Comparison of ENCODE assay signal across 14 mouse cellular contexts in the genomic region with DNA sequence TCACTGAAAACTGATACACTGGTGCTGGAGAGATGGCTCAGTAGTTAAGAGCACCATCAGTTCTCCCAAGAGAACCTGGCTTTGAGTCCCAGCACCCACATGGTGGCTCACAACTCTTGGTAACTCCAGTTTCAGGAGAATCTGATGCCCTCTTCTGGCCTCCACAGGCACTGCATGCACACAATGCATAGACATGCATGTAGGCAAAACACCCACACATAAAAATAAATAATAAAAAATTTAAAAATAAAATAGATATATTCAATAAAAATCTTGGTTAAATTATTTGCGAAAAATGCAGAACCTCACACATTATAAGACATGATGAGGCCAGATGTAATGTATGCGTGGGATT.
A peak's percentile ranks its signal among the peaks of the same experiment; 100 is the strongest.
DNase-seq lines count a peak whose midpoint lies in the region; ATAC-seq and TF ChIP-seq lines count a peak whose summit lies in the region.
"Had no signal": no experiment of that assay in that cellular context is flagged by ENCODE, and none has a peak within 500 bp of the region (broad histone marks: within the 10 kb centered on the region; RNA-seq: fewer than 3 reads in every experiment).

No protein-coding gene starts in this region.

- WGBS in midbrain, postnatal 0 days: 94% methylated on average over 2 of the region's 2 CpGs
- WGBS in midbrain, embryonic 10.5 days: 91% methylated on average over 2 of the region's 2 CpGs
- WGBS in small intestine, adult 2 months: 97% methylated on average over 2 of the region's 2 CpGs

- TF ChIP-seq RAD21 in MEL (IDR thresholded peaks at IDR 0.05; ENCODE audit: low read depth, low read length): peak; percentile 5

- no peak overlapping the region for H3K4me2 ChIP-seq in midbrain, postnatal 0 days (ENCODE audit: low read depth, low read length, poor library complexity, severe bottlenecking)
- H3K4me2 ChIP-seq: neural tube, embryonic 15.5 days had no signal

- DNase-seq in kidney, postnatal 10 days: peak; percentile 50
- DNase-seq in kidney, postnatal 25 days: no peak
- DNase-seq in midbrain, postnatal 0 days (ENCODE audit: low spot score): no peak
- no peak for DNase-seq in midbrain, embryonic 10.5 days (ENCODE audit: low spot score)
- DNase-seq in MEL (ENCODE audit: low read depth, low spot score): peak; percentile 34
- DNase-seq in right cerebral cortex, postnatal 4 days: no peak
- DNase-seq: cerebellum, adult 2 months; embryo, embryonic 11 days; kidney, adult 18-20 months had no signal

- TF ChIP-seq CTCF in midbrain, postnatal 0 days (IDR thresholded peaks at IDR 0.05): peak; percentile 31
- peak in 2 of 3 experiments; percentile 22 to 36; a peak in 3 of 6 replicates for TF ChIP-seq CTCF in MEL (IDR thresholded peaks at IDR 0.05 in 2 of 3, conservative IDR thresholded peaks at IDR 0.05 in 1 of 3; ENCODE audit: control insufficient read depth in 1 of 3, insufficient read depth in 1 of 3, low read depth in 2 of 3, low read length in 3 of 3, poor library complexity in 1 of 3, severe bottlenecking in 1 of 3)
- peak; percentile 26; the same call in 1 of the 2 replicates for TF ChIP-seq CTCF in small intestine, adult 2 months (IDR thresholded peaks at IDR 0.05; ENCODE audit: extremely low read depth, insufficient read length, insufficient replicate concordance, low read depth, low read length)

- no peak for TF ChIP-seq POLR2A in MEL (IDR thresholded peaks at IDR 0.05; ENCODE audit: control insufficient read depth in 1 of 2, insufficient read depth in 1 of 2, low read depth in 1 of 2, low read length in 2 of 2, poor library complexity in 1 of 2)
- no peak for TF ChIP-seq POLR2A in small intestine, adult 2 months (IDR thresholded peaks at IDR 0.05; ENCODE audit: low read depth, low read length)

- H3K27ac ChIP-seq in midbrain, postnatal 0 days (ENCODE audit: low read depth, low read length): no peak overlapping the region
- H3K27ac ChIP-seq in midbrain, embryonic 10.5 days (replicated peaks): no peak overlapping the region
- H3K27ac ChIP-seq in MEL (ENCODE audit: control insufficient read depth, low read depth, low read length): no peak overlapping the region
- H3K27ac ChIP-seq in small intestine, adult 2 months (ENCODE audit: insufficient read depth, low read depth, low read length): no peak overlapping the region
- H3K27ac ChIP-seq: limb, embryonic 10.5 days; neural tube, embryonic 15.5 days had no signal

- H3K9ac ChIP-seq in midbrain, postnatal 0 days (replicated peaks; ENCODE audit: low read length, poor library complexity, severe bottlenecking): no peak overlapping the region
- H3K9ac ChIP-seq in MEL (ENCODE audit: control insufficient read depth, low read depth, low read length, poor library complexity, severe bottlenecking): no peak overlapping the region
- H3K9ac ChIP-seq: neural tube, embryonic 15.5 days had no signal

- no peak overlapping the region for H3K4me3 ChIP-seq in midbrain, postnatal 0 days (ENCODE audit: low read depth, low read length)
- H3K4me3 ChIP-seq in midbrain, embryonic 10.5 days: no peak overlapping the region
- no peak overlapping the region for H3K4me3 ChIP-seq in MEL (ENCODE audit: control insufficient read depth in 1 of 2, insufficient read depth in 1 of 2, low read depth in 2 of 2, low read length in 2 of 2)
- H3K4me3 ChIP-seq in small intestine, adult 2 months (ENCODE audit: low read depth, low read length): no peak overlapping the region
- H3K4me3 ChIP-seq: erythroblast, embryonic 14.5 days; limb, embryonic 10.5 days; neural tube, embryonic 15.5 days had no signal

- no peak for ATAC-seq in midbrain, postnatal 0 days (ENCODE audit: low FRiP score)
- ATAC-seq: midbrain, embryonic 16.5 days had no signal

- H3K36me3 ChIP-seq in midbrain, postnatal 0 days (ENCODE audit: insufficient read depth, low read length): no peaks in the 10 kb centered on the region
- H3K36me3 ChIP-seq in midbrain, embryonic 10.5 days: no peaks in the 10 kb centered on the region
- no peaks in the 10 kb centered on the region for H3K36me3 ChIP-seq in MEL (ENCODE audit: control insufficient read depth in 1 of 2, insufficient read depth in 2 of 2, low read length in 2 of 2)
- no peaks in the 10 kb centered on the region for H3K36me3 ChIP-seq in small intestine, adult 2 months (ENCODE audit: control insufficient read depth, insufficient read depth, low read length)
- H3K36me3 ChIP-seq: limb, embryonic 10.5 days; neural tube, embryonic 15.5 days had no signal

- H3K27me3 ChIP-seq in midbrain, postnatal 0 days (ENCODE audit: insufficient read depth, low read length): no peaks in the 10 kb centered on the region
- no peaks in the 10 kb centered on the region; the same call in 1 of the 2 replicates for H3K27me3 ChIP-seq in midbrain, embryonic 10.5 days (ENCODE audit: low read depth, poor library complexity, severe bottlenecking)
- no peaks in the 10 kb centered on the region; a peak in 1 of 4 replicates for H3K27me3 ChIP-seq in MEL (ENCODE audit: control insufficient read depth in 1 of 2, insufficient read depth in 2 of 2, low read length in 2 of 2)
- no peaks in the 10 kb centered on the region for H3K27me3 ChIP-seq in small intestine, adult 2 months (ENCODE audit: control insufficient read depth, insufficient read depth, low read length)
- H3K27me3 ChIP-seq: neural tube, embryonic 15.5 days had no signal

- H3K9me3 ChIP-seq in midbrain, postnatal 0 days (ENCODE audit: low read length): no peaks in the 10 kb centered on the region
- H3K9me3 ChIP-seq in midbrain, embryonic 10.5 days (replicated peaks): peaks cover 22% of the 10 kb centered on the region
- no peaks in the 10 kb centered on the region for H3K9me3 ChIP-seq in MEL (replicated peaks; ENCODE audit: insufficient read depth, low read length)
- H3K9me3 ChIP-seq: limb, embryonic 10.5 days; neural tube, embryonic 15.5 days had no signal

- no peaks in the 10 kb centered on the region for H3K4me1 ChIP-seq in midbrain, postnatal 0 days (ENCODE audit: insufficient read depth, low read length)
- H3K4me1 ChIP-seq in midbrain, embryonic 10.5 days: peaks cover 7% of the 10 kb centered on the region
- no peaks in the 10 kb centered on the region for H3K4me1 ChIP-seq in MEL (ENCODE audit: control insufficient read depth in 1 of 2, insufficient read depth in 2 of 2, low read length in 2 of 2)
- peaks cover 8% of the 10 kb centered on the region; the same call in 1 of the 2 replicates for H3K4me1 ChIP-seq in small intestine, adult 2 months (ENCODE audit: control insufficient read depth, insufficient read depth, insufficient read length, low read length)
- H3K4me1 ChIP-seq: neural tube, embryonic 15.5 days had no signal

- no peaks in the 10 kb centered on the region for H3K79me2 ChIP-seq in MEL (ENCODE audit: control insufficient read depth, insufficient read depth, low read length, poor library complexity)

- no peak for TF ChIP-seq EP300 in MEL (IDR thresholded peaks at IDR 0.05; ENCODE audit: low read depth in 1 of 2, low read length in 2 of 2)

TF ChIP-seq in MEL, 35 proteins besides CTCF, POLR2A, EP300 and RAD21:
- TF ChIP-seq MXI1 (IDR thresholded peaks at IDR 0.05; ENCODE audit: low read depth, low read length) (no peak), MAZ (IDR thresholded peaks at IDR 0.05; ENCODE audit: low read depth, low read length) (no peak), KAT2A (conservative IDR thresholded peaks at IDR 0.05; ENCODE audit: low read depth, low read length) (no peak), MYB (IDR thresholded peaks at IDR 0.05; ENCODE audit: low read depth, low read length) (no peak), ZC3H11A (IDR thresholded peaks at IDR 0.05; ENCODE audit: low read depth, low read length) (no peak), SMC3 (IDR thresholded peaks at IDR 0.05; ENCODE audit: low read depth, low read length) (peak; percentile 42)
TF ChIP-seq in MEL: peak in this region for 1.

Comparison
In these comparisons a context has a peak if more than half of its experiments do, and no peak if none do; other contexts are left out.
1. DNase-seq: peak in kidney, postnatal 10 days (single experiment) and MEL (single experiment); none in kidney, postnatal 25 days (0 of 2), midbrain, postnatal 0 days (single experiment), midbrain, embryonic 10.5 days (single experiment) and right cerebral cortex, postnatal 4 days (single experiment).
2. Peak in every context shown above with its lines, with median percentiles within 50 percentile points of each other: CTCF ChIP-seq.